Mouse (Mus musculus): Measurements from ENCODE around the gene Cpsf2. TPM values are rescaled to one million over a fixed set of nuclear protein-coding genes. Genes with fewer than 3 reads are reported as not detected.
A peak's percentile ranks its signal among the peaks of the same experiment; 100 is the strongest.

Gene Cpsf2
- polyA plus RNA-seq, 1 experiment from 2014 or later = 29.6 TPM

- Histone ChIP-seq H3K9me3 (no peaks in the 10 kb centered on the region), H3K36me3 (peaks cover 64% of the 10 kb centered on the region), H3K4me3 (no peak overlapping the region), H3K27ac (replicated peaks) (no peak overlapping the region), H3K4me1 (replicated peaks) (no peaks in the 10 kb centered on the region), H3K4me2 (no peak overlapping the region), H3K9ac (no peak overlapping the region), H3K27me3 (no peaks in the 10 kb centered on the region)
- WGBS = 54% methylated on average over 3 of the region's 3 CpGs
- peak; percentile 54; the same call in 1 of the 2 replicates for ATAC-seq (ENCODE audit: low FRiP score, low read depth)
Measured at GRCm38 (mm10) chr12:101985110-101985509, 9.3 kb downstream of the Cpsf2 start.

- no peak overlapping the region for H3K4me2 ChIP-seq
- H3K4me3 ChIP-seq = no peak overlapping the region
- no peak for ATAC-seq (ENCODE audit: low FRiP score, low read depth)
- H3K9ac ChIP-seq = no peak overlapping the region
- WGBS = 95% methylated on average over 6 of the region's 6 CpGs
- no peak overlapping the region for H3K27ac ChIP-seq (replicated peaks)
- H3K9me3 ChIP-seq = no peaks in the 10 kb centered on the region
- H3K27me3 ChIP-seq = no peaks in the 10 kb centered on the region
- no peaks in the 10 kb centered on the region for H3K4me1 ChIP-seq (replicated peaks)
- H3K36me3 ChIP-seq = peaks cover 81% of the 10 kb centered on the region
Measured at GRCm38 (mm10) chr12:101987659-101988058, 11.9 kb downstream of the Cpsf2 start.

- no peak for ATAC-seq (ENCODE audit: low FRiP score, low read depth)
- WGBS = 95% methylated on average over 8 of the region's 8 CpGs
- no peaks in the 10 kb centered on the region for H3K9me3 ChIP-seq
- H3K27me3 ChIP-seq = no peaks in the 10 kb centered on the region
- no peak overlapping the region for H3K4me2 ChIP-seq
- H3K27ac ChIP-seq (replicated peaks) = no peak overlapping the region
- H3K9ac ChIP-seq = no peak overlapping the region
- H3K36me3 ChIP-seq = peaks cover 73% of the 10 kb centered on the region
- H3K4me1 ChIP-seq (replicated peaks) = no peaks in the 10 kb centered on the region
- no peak overlapping the region for H3K4me3 ChIP-seq
Measured at GRCm38 (mm10) chr12:101994576-101995467, 19.0 kb downstream of the Cpsf2 start.

- H3K9me3 ChIP-seq = no peaks in the 10 kb centered on the region
- H3K27ac ChIP-seq (replicated peaks) = no peak overlapping the region
- H3K4me1 ChIP-seq (replicated peaks) = no peaks in the 10 kb centered on the region
- H3K27me3 ChIP-seq = no peaks in the 10 kb centered on the region
- H3K4me2 ChIP-seq = no peak overlapping the region
- H3K36me3 ChIP-seq = peaks cover 67% of the 10 kb centered on the region
- ATAC-seq (ENCODE audit: low FRiP score, low read depth) = no peak
- H3K9ac ChIP-seq = no peak overlapping the region
- WGBS = 94% methylated on average over 5 of the region's 5 CpGs
- no peak overlapping the region for H3K4me3 ChIP-seq
Measured at GRCm38 (mm10) chr12:101998929-101999328, 23.1 kb downstream of the Cpsf2 start.

- H3K4me1 ChIP-seq (replicated peaks) = no peaks in the 10 kb centered on the region
- H3K4me2 ChIP-seq = no peak overlapping the region
- no peak overlapping the region for H3K9ac ChIP-seq
- no peak for ATAC-seq (ENCODE audit: low FRiP score, low read depth)
- no peak overlapping the region for H3K4me3 ChIP-seq
- no peaks in the 10 kb centered on the region for H3K27me3 ChIP-seq
- H3K9me3 ChIP-seq = no peaks in the 10 kb centered on the region
- WGBS = 96% methylated on average over 11 of the region's 11 CpGs
- H3K36me3 ChIP-seq = peaks cover 76% of the 10 kb centered on the region
- H3K27ac ChIP-seq (replicated peaks) = no peak overlapping the region
Measured at GRCm38 (mm10) chr12:102000785-102001184, 25.0 kb downstream of the Cpsf2 start.

- no peaks in the 10 kb centered on the region for H3K4me1 ChIP-seq (replicated peaks)
- no peak overlapping the region for H3K4me3 ChIP-seq
- ATAC-seq (ENCODE audit: low FRiP score, low read depth) = no peak
- H3K27me3 ChIP-seq = no peaks in the 10 kb centered on the region
- peaks cover 17% of the 10 kb centered on the region for H3K36me3 ChIP-seq
- no peak overlapping the region for H3K4me2 ChIP-seq
- no peak overlapping the region for H3K9ac ChIP-seq
- no peaks in the 10 kb centered on the region for H3K9me3 ChIP-seq
- no peak overlapping the region for H3K27ac ChIP-seq (replicated peaks)
- WGBS = 85% methylated on average over 16 of the region's 16 CpGs
Measured at GRCm38 (mm10) chr12:102008111-102008977, 32.6 kb downstream of the Cpsf2 start.

- Histone ChIP-seq H3K4me3 (no peak overlapping the region), H3K36me3 (peaks cover 7% of the 10 kb centered on the region; the same call in 1 of the 2 replicates), H3K27ac (replicated peaks) (no peak overlapping the region), H3K9ac (no peak overlapping the region), H3K4me2 (no peak overlapping the region), H3K4me1 (replicated peaks) (no peaks in the 10 kb centered on the region), H3K9me3 (no peaks in the 10 kb centered on the region), H3K27me3 (no peaks in the 10 kb centered on the region)
- WGBS = 95% methylated on average over 6 of the region's 6 CpGs
- ATAC-seq (ENCODE audit: low FRiP score, low read depth) = no peak
Measured at GRCm38 (mm10) chr12:102009551-102009950, 33.8 kb downstream of the Cpsf2 start.

- no peaks in the 10 kb centered on the region for H3K9me3 ChIP-seq
- 70% methylated on average over 5 of the region's 5 CpGs for WGBS
- ATAC-seq (ENCODE audit: low FRiP score, low read depth) = no peak
- no peak overlapping the region for H3K9ac ChIP-seq
- H3K4me3 ChIP-seq = no peak overlapping the region
- no peak overlapping the region for H3K4me2 ChIP-seq
- no peaks in the 10 kb centered on the region for H3K27me3 ChIP-seq
- no peak overlapping the region for H3K27ac ChIP-seq (replicated peaks)
- H3K4me1 ChIP-seq (replicated peaks) = no peaks in the 10 kb centered on the region
- H3K36me3 ChIP-seq = no peaks in the 10 kb centered on the region
Measured at GRCm38 (mm10) chr12:102014411-102014810, 38.6 kb downstream of the Cpsf2 start.

- no peak overlapping the region for H3K4me2 ChIP-seq
- H3K4me3 ChIP-seq = no peak overlapping the region
- H3K4me1 ChIP-seq (replicated peaks) = no peaks in the 10 kb centered on the region
- no peaks in the 10 kb centered on the region for H3K27me3 ChIP-seq
- H3K9ac ChIP-seq = no peak overlapping the region
- ATAC-seq (ENCODE audit: low FRiP score, low read depth) = no peak
- H3K27ac ChIP-seq (replicated peaks) = no peak overlapping the region
- no peaks in the 10 kb centered on the region for H3K9me3 ChIP-seq
- 92% methylated on average over 6 of the region's 6 CpGs for WGBS
- H3K36me3 ChIP-seq = no peaks in the 10 kb centered on the region
Measured at GRCm38 (mm10) chr12:102015127-102015526, 39.3 kb downstream of the Cpsf2 start.

- ATAC-seq (ENCODE audit: low FRiP score, low read depth) = no peak
- no peak overlapping the region for H3K9ac ChIP-seq
- H3K4me3 ChIP-seq = no peak overlapping the region
- H3K36me3 ChIP-seq = no peaks in the 10 kb centered on the region
- H3K4me2 ChIP-seq = no peak overlapping the region
- no peaks in the 10 kb centered on the region for H3K9me3 ChIP-seq
- H3K4me1 ChIP-seq (replicated peaks) = no peaks in the 10 kb centered on the region
- 93% methylated on average over 6 of the region's 6 CpGs for WGBS
- no peak overlapping the region for H3K27ac ChIP-seq (replicated peaks)
- no peaks in the 10 kb centered on the region for H3K27me3 ChIP-seq
Measured at GRCm38 (mm10) chr12:102021923-102022322, 46.1 kb downstream of the Cpsf2 start.

GRCm38 (mm10) chr12:102029184-102029583 lies 53.4 kb downstream of the Cpsf2 start:
- H3K27me3 ChIP-seq = no peaks in the 10 kb centered on the region
- no peak overlapping the region for H3K27ac ChIP-seq (replicated peaks)
- H3K9me3 ChIP-seq = no peaks in the 10 kb centered on the region
- ATAC-seq (ENCODE audit: low FRiP score, low read depth) = no peak
- H3K4me1 ChIP-seq (replicated peaks) = 0 out of 2 replicates have a peak, but pooled peaks cover 5% of the 10 kb centered on the region
- H3K9ac ChIP-seq = no peak overlapping the region
- no peaks in the 10 kb centered on the region for H3K36me3 ChIP-seq
- 55% methylated on average over 7 of the region's 7 CpGs for WGBS
- H3K4me3 ChIP-seq = no peak overlapping the region
- no peak overlapping the region for H3K4me2 ChIP-seq

- no peak overlapping the region for H3K27ac ChIP-seq (replicated peaks)
- no peaks in the 10 kb centered on the region for H3K27me3 ChIP-seq
- ATAC-seq (ENCODE audit: low FRiP score, low read depth) = peak; percentile 23; the same call in 1 of the 2 replicates
- no peaks in the 10 kb centered on the region for H3K36me3 ChIP-seq
- 38% methylated on average over 4 of the region's 4 CpGs for WGBS
- H3K9ac ChIP-seq = no peak overlapping the region
- 0 out of 2 replicates have a peak, but pooled peaks cover 5% of the 10 kb centered on the region for H3K4me1 ChIP-seq (replicated peaks)
- no peaks in the 10 kb centered on the region for H3K9me3 ChIP-seq
- H3K4me2 ChIP-seq = no peak overlapping the region
- H3K4me3 ChIP-seq = no peak overlapping the region
Measured at GRCm38 (mm10) chr12:102029892-102030446, 54.2 kb downstream of the Cpsf2 start.
